Mouse (Mus musculus): ENCODE measurements around the gene Cox8b. TPM values are rescaled to one million over a fixed set of nuclear protein-coding genes. Genes with fewer than 3 reads are reported as not detected.

The Cox8b gene
- total and polyA plus RNA-seq, 3 experiments: not detected

DNA sequence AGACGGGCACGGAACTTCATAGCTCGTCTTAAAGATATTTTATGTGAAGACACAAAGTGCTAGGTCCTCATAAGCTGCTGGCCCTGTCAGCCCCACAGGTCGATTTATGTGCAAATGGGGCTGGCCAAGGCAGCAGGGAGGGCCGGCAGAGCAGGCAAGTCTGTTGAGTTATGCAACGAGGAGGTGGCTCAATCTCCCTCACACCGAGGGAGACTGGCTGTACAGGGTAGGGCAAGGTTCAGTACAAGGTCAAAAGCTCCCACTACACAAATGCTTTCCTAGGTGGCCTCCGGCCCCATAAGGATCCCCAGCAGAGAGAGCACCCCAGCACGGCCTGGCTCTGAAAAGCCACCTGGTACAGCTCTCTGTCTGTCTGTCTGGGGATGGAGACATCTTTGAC is 46.9 kb downstream of the Cox8b start:
- peaks cover 2 to 14% of the 10 kb centered on the region in 2 experiments; a peak in 3 of 4 replicates for H3K4me1 ChIP-seq (ENCODE audit: control insufficient read depth in 1 of 2, insufficient read depth in 2 of 2, low read length in 2 of 2)
- no peak for TF ChIP-seq TBP (IDR thresholded peaks at IDR 0.05; ENCODE audit: low read depth, low read length)
- no peak for TF ChIP-seq RAD21 (IDR thresholded peaks at IDR 0.05; ENCODE audit: low read depth, low read length)
- no peak for TF ChIP-seq JUND (IDR thresholded peaks at IDR 0.05; ENCODE audit: low read depth, low read length)
- TF ChIP-seq ELF1 (IDR thresholded peaks at IDR 0.05; ENCODE audit: low read depth, low read length): no peak
- no peak for TF ChIP-seq TCF12 (IDR thresholded peaks at IDR 0.05; ENCODE audit: low read depth, low read length)
- TF ChIP-seq MXI1 (IDR thresholded peaks at IDR 0.05; ENCODE audit: low read depth, low read length): no peak
- TF ChIP-seq GABPA (IDR thresholded peaks at IDR 0.05; ENCODE audit: low read depth, low read length): no peak
- no peak for TF ChIP-seq MYB (IDR thresholded peaks at IDR 0.05; ENCODE audit: low read depth, low read length)

DNA sequence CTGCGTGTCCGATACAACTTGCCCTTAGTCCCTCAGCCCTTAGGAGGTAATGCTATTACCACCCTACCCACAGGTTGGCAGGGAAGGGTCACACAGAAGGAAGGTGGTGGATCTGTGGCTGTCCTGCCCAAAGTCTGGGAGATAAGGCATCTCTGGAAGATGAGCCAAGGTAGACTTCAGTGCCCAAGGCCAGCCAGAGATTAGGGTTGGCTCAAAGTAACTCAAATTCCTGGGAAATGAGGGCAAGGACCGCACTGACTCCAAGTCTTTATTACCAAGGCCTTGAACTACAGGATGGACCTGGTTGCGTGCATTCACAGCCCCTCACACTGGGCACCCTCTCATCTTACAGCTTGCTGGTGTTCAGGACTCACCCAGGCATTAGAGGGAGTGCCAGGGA is 48.3 kb downstream of the Cox8b start:
- H3K79me2 ChIP-seq (ENCODE audit: control insufficient read depth, insufficient read depth, low read length, poor library complexity): peaks cover 18% of the 10 kb centered on the region
- H3K36me3 ChIP-seq (ENCODE audit: control insufficient read depth in 1 of 2, insufficient read depth in 2 of 2, low read length in 2 of 2): no peaks in the 10 kb centered on the region
- H3K4me3 ChIP-seq (ENCODE audit: control insufficient read depth in 1 of 2, insufficient read depth in 1 of 2, low read depth in 2 of 2, low read length in 2 of 2): no peak overlapping the region
- TF ChIP-seq POLR2AphosphoS2 (IDR thresholded peaks at IDR 0.05; ENCODE audit: low read length) (no peak), MEF2A (IDR thresholded peaks at IDR 0.05; ENCODE audit: extremely low read depth, insufficient replicate concordance, low read depth, low read length, poor library complexity, severe bottlenecking) (no peak)
- peaks cover 0 to 8% of the 10 kb centered on the region in 2 experiments; a peak in 2 of 4 replicates for H3K4me1 ChIP-seq (ENCODE audit: control insufficient read depth in 1 of 2, insufficient read depth in 2 of 2, low read length in 2 of 2)
- no peak overlapping the region for H3K9ac ChIP-seq (ENCODE audit: control insufficient read depth, low read depth, low read length, poor library complexity, severe bottlenecking)
- no peaks in the 10 kb centered on the region for H3K27me3 ChIP-seq (ENCODE audit: control insufficient read depth in 1 of 2, insufficient read depth in 2 of 2, low read length in 2 of 2)
- no peak overlapping the region for H3K27ac ChIP-seq (ENCODE audit: control insufficient read depth, low read depth, low read length)
- DNase-seq (ENCODE audit: low read depth, low spot score): no peak
- no peaks in the 10 kb centered on the region for H3K9me3 ChIP-seq (replicated peaks; ENCODE audit: insufficient read depth, low read length)

More for the DNA sequence above, 46.9 kb downstream of the Cox8b start:
- H3K27ac ChIP-seq (ENCODE audit: control insufficient read depth, low read depth, low read length): no peak overlapping the region
- H3K27me3 ChIP-seq (ENCODE audit: control insufficient read depth in 1 of 2, insufficient read depth in 2 of 2, low read length in 2 of 2): no peaks in the 10 kb centered on the region
- no peak for DNase-seq (ENCODE audit: low read depth, low spot score)
- no peaks in the 10 kb centered on the region for H3K9me3 ChIP-seq (replicated peaks; ENCODE audit: insufficient read depth, low read length)
- no peak overlapping the region for H3K9ac ChIP-seq (ENCODE audit: control insufficient read depth, low read depth, low read length, poor library complexity, severe bottlenecking)
- peaks cover 28% of the 10 kb centered on the region for H3K79me2 ChIP-seq (ENCODE audit: control insufficient read depth, insufficient read depth, low read length, poor library complexity)
- peaks cover 0 to 4% of the 10 kb centered on the region in 2 experiments; a peak in 2 of 4 replicates for H3K36me3 ChIP-seq (ENCODE audit: control insufficient read depth in 1 of 2, insufficient read depth in 2 of 2, low read length in 2 of 2)
- H3K4me3 ChIP-seq (ENCODE audit: control insufficient read depth in 1 of 2, insufficient read depth in 1 of 2, low read depth in 2 of 2, low read length in 2 of 2): no peak overlapping the region

Other genes with a start within 250 kb of the Cox8b start
- not detected in 2 replicates for gene Olfr539, start 240.5 kb downstream of the Cox8b start, total RNA-seq (2012; rRNA removed)
- gene Olfr539, start 240.5 kb downstream of the Cox8b start, polyA plus RNA-seq (2012; ENCODE audit: insufficient read depth in 1 of 2, insufficient read length in 2 of 2, low read depth in 1 of 2, low replicate concordance in 2 of 2, missing spikeins in 1 of 2): not detected
- gene Olfr45, start 218.5 kb downstream of the Cox8b start, total RNA-seq (2012; rRNA removed): not detected in 2 replicates
- not detected for gene Olfr45, start 218.5 kb downstream of the Cox8b start, polyA plus RNA-seq (2012; ENCODE audit: insufficient read depth in 1 of 2, insufficient read length in 2 of 2, low read depth in 1 of 2, low replicate concordance in 2 of 2, missing spikeins in 1 of 2)
- not detected in 2 replicates for gene Olfr541, start 203.2 kb downstream of the Cox8b start, total RNA-seq (2012; rRNA removed)
- gene Olfr541, start 203.2 kb downstream of the Cox8b start, polyA plus RNA-seq (2012; ENCODE audit: insufficient read depth in 1 of 2, insufficient read length in 2 of 2, low read depth in 1 of 2, low replicate concordance in 2 of 2, missing spikeins in 1 of 2): not detected
- not detected in 2 replicates for gene Cyp2e1, start 136.7 kb downstream of the Cox8b start, total RNA-seq (2012; rRNA removed)
- not detected for gene Cyp2e1, start 136.7 kb downstream of the Cox8b start, polyA plus RNA-seq (2012; ENCODE audit: insufficient read depth in 1 of 2, insufficient read length in 2 of 2, low read depth in 1 of 2, low replicate concordance in 2 of 2, missing spikeins in 1 of 2)
- not detected in 2 replicates for gene Syce1, start 112.6 kb downstream of the Cox8b start, total RNA-seq (2012; rRNA removed)
- gene Syce1, start 112.6 kb downstream of the Cox8b start, polyA plus RNA-seq (2012; ENCODE audit: insufficient read depth in 1 of 2, insufficient read length in 2 of 2, low read depth in 1 of 2, low replicate concordance in 2 of 2, missing spikeins in 1 of 2): not detected
- not detected in 2 replicates for gene Zfp941, start 78.3 kb downstream of the Cox8b start, total RNA-seq (2012; rRNA removed)
- not detected for gene Zfp941, start 78.3 kb downstream of the Cox8b start, polyA plus RNA-seq (2012; ENCODE audit: insufficient read depth in 1 of 2, insufficient read length in 2 of 2, low read depth in 1 of 2, low replicate concordance in 2 of 2, missing spikeins in 1 of 2)
- gene Urah, start 65.4 kb downstream of the Cox8b start, total RNA-seq (2012; rRNA removed): not detected in 2 replicates
- gene Urah, start 65.4 kb downstream of the Cox8b start, polyA plus RNA-seq (2012; ENCODE audit: insufficient read depth in 1 of 2, insufficient read length in 2 of 2, low read depth in 1 of 2, low replicate concordance in 2 of 2, missing spikeins in 1 of 2): not detected
- gene Scgb1c1, start 54.9 kb downstream of the Cox8b start, total RNA-seq (2012; rRNA removed): not detected in 2 replicates
- not detected for gene Scgb1c1, start 54.9 kb downstream of the Cox8b start, polyA plus RNA-seq (2012; ENCODE audit: insufficient read depth in 1 of 2, insufficient read length in 2 of 2, low read depth in 1 of 2, low replicate concordance in 2 of 2, missing spikeins in 1 of 2)
- gene Odf3, start 52.6 kb downstream of the Cox8b start, total RNA-seq (2012; rRNA removed): not detected in 2 replicates
- gene Odf3, start 52.6 kb downstream of the Cox8b start, polyA plus RNA-seq (2012; ENCODE audit: insufficient read depth in 1 of 2, insufficient read length in 2 of 2, low read depth in 1 of 2, low replicate concordance in 2 of 2, missing spikeins in 1 of 2): not detected
- gene Gm45785, start 44.1 kb downstream of the Cox8b start, total RNA-seq (2012; rRNA removed): not detected in 2 replicates
- gene Gm45785, start 44.1 kb downstream of the Cox8b start, polyA plus RNA-seq (2012; ENCODE audit: insufficient read depth in 1 of 2, insufficient read length in 2 of 2, low read depth in 1 of 2, low replicate concordance in 2 of 2, missing spikeins in 1 of 2): not detected
- 44.5 and 52.3 TPM in 2 replicates for gene Ric8a, start 43.5 kb downstream of the Cox8b start, total RNA-seq (2012; rRNA removed)
- gene Ric8a, start 43.5 kb downstream of the Cox8b start, polyA plus RNA-seq (2012; ENCODE audit: insufficient read depth in 1 of 2, insufficient read length in 2 of 2, low read depth in 1 of 2, low replicate concordance in 2 of 2, missing spikeins in 1 of 2): 10 to 100 TPM in 1 of 2 experiments, not detected in 1; 63.4 TPM
- gene Bet1l, start 42.9 kb downstream of the Cox8b start, total RNA-seq (2012; rRNA removed): 12.1 and 16.0 TPM in 2 replicates
- 10 to 100 TPM in 1 of 2 experiments, not detected in 1; 26.2 TPM for gene Bet1l, start 42.9 kb downstream of the Cox8b start, polyA plus RNA-seq (2012; ENCODE audit: insufficient read depth in 1 of 2, insufficient read length in 2 of 2, low read depth in 1 of 2, low replicate concordance in 2 of 2, missing spikeins in 1 of 2)
- gene Psmd13, start 18.5 kb downstream of the Cox8b start, total RNA-seq (2012; rRNA removed): 165 and 191 TPM in 2 replicates
- gene Psmd13, start 18.5 kb downstream of the Cox8b start, polyA plus RNA-seq (2012; ENCODE audit: insufficient read depth in 1 of 2, insufficient read length in 2 of 2, low read depth in 1 of 2, low replicate concordance in 2 of 2, missing spikeins in 1 of 2): 100 to 1,000 TPM in 1 of 2 experiments, not detected in 1; 215 TPM
- 16.0 and 16.1 TPM in 2 replicates for gene Sirt3, start 18.1 kb downstream of the Cox8b start, total RNA-seq (2012; rRNA removed)
- 10 to 100 TPM in 1 of 2 experiments, not detected in 1; 19.5 TPM for gene Sirt3, start 18.1 kb downstream of the Cox8b start, polyA plus RNA-seq (2012; ENCODE audit: insufficient read depth in 1 of 2, insufficient read length in 2 of 2, low read depth in 1 of 2, low replicate concordance in 2 of 2, missing spikeins in 1 of 2)
- not detected in 2 replicates for gene Nlrp6, start 20.5 kb upstream of the Cox8b start, total RNA-seq (2012; rRNA removed)
- not detected for gene Nlrp6, start 20.5 kb upstream of the Cox8b start, polyA plus RNA-seq (2012; ENCODE audit: insufficient read depth in 1 of 2, insufficient read length in 2 of 2, low read depth in 1 of 2, low replicate concordance in 2 of 2, missing spikeins in 1 of 2)
- 3.0 and 3.2 TPM in 2 replicates for gene Pgghg, start 40.9 kb upstream of the Cox8b start, total RNA-seq (2012; rRNA removed)
- 1 to 10 TPM in 1 of 2 experiments, not detected in 1; 7.2 TPM for gene Pgghg, start 40.9 kb upstream of the Cox8b start, polyA plus RNA-seq (2012; ENCODE audit: insufficient read depth in 1 of 2, insufficient read length in 2 of 2, low read depth in 1 of 2, low replicate concordance in 2 of 2, missing spikeins in 1 of 2)
- gene Ifitm5, start 49.8 kb upstream of the Cox8b start, total RNA-seq (2012; rRNA removed): 0.31 TPM in 1 of 2 replicates, not detected in the other
- gene Ifitm5, start 49.8 kb upstream of the Cox8b start, polyA plus RNA-seq (2012; ENCODE audit: insufficient read depth in 1 of 2, insufficient read length in 2 of 2, low read depth in 1 of 2, low replicate concordance in 2 of 2, missing spikeins in 1 of 2): 1 to 10 TPM in 1 of 2 experiments, not detected in 1; 1.1 TPM
- gene Gm45717, start 55.5 kb upstream of the Cox8b start, total RNA-seq (2012; rRNA removed): not detected in 2 replicates
- not detected for gene Gm45717, start 55.5 kb upstream of the Cox8b start, polyA plus RNA-seq (2012; ENCODE audit: insufficient read depth in 1 of 2, insufficient read length in 2 of 2, low read depth in 1 of 2, low replicate concordance in 2 of 2, missing spikeins in 1 of 2)
- gene Ifitm2, start 55.5 kb upstream of the Cox8b start, total RNA-seq (2012; rRNA removed): 177 and 213 TPM in 2 replicates
- 100 to 1,000 TPM in 1 of 2 experiments, not detected in 1; 317 TPM for gene Ifitm2, start 55.5 kb upstream of the Cox8b start, polyA plus RNA-seq (2012; ENCODE audit: insufficient read depth in 1 of 2, insufficient read length in 2 of 2, low read depth in 1 of 2, low replicate concordance in 2 of 2, missing spikeins in 1 of 2)
- gene Ifitm1, start 66.8 kb upstream of the Cox8b start, total RNA-seq (2012; rRNA removed): 0.23 TPM in 1 of 2 replicates, not detected in the other
- gene Ifitm1, start 66.8 kb upstream of the Cox8b start, polyA plus RNA-seq (2012; ENCODE audit: insufficient read depth in 1 of 2, insufficient read length in 2 of 2, low read depth in 1 of 2, low replicate concordance in 2 of 2, missing spikeins in 1 of 2): not detected
- gene Ifitm3, start 110.3 kb upstream of the Cox8b start, total RNA-seq (2012; rRNA removed): 4.2 and 6.4 TPM in 2 replicates
- 10 to 100 TPM in 1 of 2 experiments, not detected in 1; 12.8 TPM for gene Ifitm3, start 110.3 kb upstream of the Cox8b start, polyA plus RNA-seq (2012; ENCODE audit: insufficient read depth in 1 of 2, insufficient read length in 2 of 2, low read depth in 1 of 2, low replicate concordance in 2 of 2, missing spikeins in 1 of 2)
- not detected in 2 replicates for gene Ifitm6, start 117.5 kb upstream of the Cox8b start, total RNA-seq (2012; rRNA removed)
- not detected for gene Ifitm6, start 117.5 kb upstream of the Cox8b start, polyA plus RNA-seq (2012; ENCODE audit: insufficient read depth in 1 of 2, insufficient read length in 2 of 2, low read depth in 1 of 2, low replicate concordance in 2 of 2, missing spikeins in 1 of 2)
- gene Gm17387, start 128.7 kb upstream of the Cox8b start, total RNA-seq (2012; rRNA removed): not detected in 2 replicates
- not detected for gene Gm17387, start 128.7 kb upstream of the Cox8b start, polyA plus RNA-seq (2012; ENCODE audit: insufficient read depth in 1 of 2, insufficient read length in 2 of 2, low read depth in 1 of 2, low replicate concordance in 2 of 2, missing spikeins in 1 of 2)
- 0.78 and 0.81 TPM in 2 replicates for gene B4galnt4, start 160.7 kb upstream of the Cox8b start, total RNA-seq (2012; rRNA removed)
- gene B4galnt4, start 160.7 kb upstream of the Cox8b start, polyA plus RNA-seq (2012; ENCODE audit: insufficient read depth in 1 of 2, insufficient read length in 2 of 2, low read depth in 1 of 2, low replicate concordance in 2 of 2, missing spikeins in 1 of 2): 1 to 10 TPM in 1 of 2 experiments, not detected in 1; 8.0 TPM
- gene Pkp3, start 177.8 kb upstream of the Cox8b start, total RNA-seq (2012; rRNA removed): not detected in 2 replicates
- not detected for gene Pkp3, start 177.8 kb upstream of the Cox8b start, polyA plus RNA-seq (2012; ENCODE audit: insufficient read depth in 1 of 2, insufficient read length in 2 of 2, low read depth in 1 of 2, low replicate concordance in 2 of 2, missing spikeins in 1 of 2)
- gene Sigirr, start 200.1 kb upstream of the Cox8b start, total RNA-seq (2012; rRNA removed): 8.3 and 8.6 TPM in 2 replicates
- 10 to 100 TPM in 1 of 2 experiments, not detected in 1; 17.5 TPM for gene Sigirr, start 200.1 kb upstream of the Cox8b start, polyA plus RNA-seq (2012; ENCODE audit: insufficient read depth in 1 of 2, insufficient read length in 2 of 2, low read depth in 1 of 2, low replicate concordance in 2 of 2, missing spikeins in 1 of 2)
- gene Ano9, start 217.4 kb upstream of the Cox8b start, total RNA-seq (2012; rRNA removed): 0.08 TPM in 1 of 2 replicates, not detected in the other
- gene Ano9, start 217.4 kb upstream of the Cox8b start, polyA plus RNA-seq (2012; ENCODE audit: insufficient read depth in 1 of 2, insufficient read length in 2 of 2, low read depth in 1 of 2, low replicate concordance in 2 of 2, missing spikeins in 1 of 2): under 1 TPM in 1 of 2 experiments, not detected in 1; 0.03 TPM
- 12.2 and 16.9 TPM in 2 replicates for gene Ptdss2, start 221.9 kb upstream of the Cox8b start, total RNA-seq (2012; rRNA removed)
- gene Ptdss2, start 221.9 kb upstream of the Cox8b start, polyA plus RNA-seq (2012; ENCODE audit: insufficient read depth in 1 of 2, insufficient read length in 2 of 2, low read depth in 1 of 2, low replicate concordance in 2 of 2, missing spikeins in 1 of 2): 10 to 100 TPM in 1 of 2 experiments, not detected in 1; 44.9 TPM